Mouse (Mus musculus): ENCODE results near the gene Atp6v0a1. TPM values are rescaled to one million over a fixed set of nuclear protein-coding genes. Genes with fewer than 3 reads are reported as not detected.
A peak's percentile ranks its signal among the peaks of the same experiment; 100 is the strongest.

Atp6v0a1 gene
- polyA plus RNA-seq, 1 experiment from 2014 or later, result 157 TPM

GRCm38 (mm10) chr11:101053974-101054373, 44.7 kb downstream of the Atp6v0a1 start:
- no peaks in the 10 kb centered on the region for H3K27me3 ChIP-seq
- peaks cover 87% of the 10 kb centered on the region for H3K36me3 ChIP-seq
- H3K4me3 ChIP-seq, result no peak overlapping the region
- H3K9me3 ChIP-seq, result no peaks in the 10 kb centered on the region
- 100% methylated on average over 1 of the region's 1 CpGs for WGBS
- ATAC-seq (ENCODE audit: low FRiP score, low read depth), result no peak
- no peak overlapping the region for H3K9ac ChIP-seq
- H3K4me1 ChIP-seq (replicated peaks), result no peaks in the 10 kb centered on the region
- H3K27ac ChIP-seq (replicated peaks), result no peak overlapping the region
- H3K4me2 ChIP-seq, result no peak overlapping the region

- Histone ChIP-seq H3K4me1 (replicated peaks) (no peaks in the 10 kb centered on the region), H3K4me3 (no peak overlapping the region), H3K9me3 (no peaks in the 10 kb centered on the region), H3K36me3 (peaks cover 78% of the 10 kb centered on the region), H3K9ac (no peak overlapping the region), H3K4me2 (no peak overlapping the region), H3K27me3 (no peaks in the 10 kb centered on the region), H3K27ac (replicated peaks) (no peak overlapping the region)
- no peak for ATAC-seq (ENCODE audit: low FRiP score, low read depth)
- 86% methylated on average over 14 of the region's 14 CpGs for WGBS
Observed at GRCm38 (mm10) chr11:101055418-101055817, 46.2 kb downstream of the Atp6v0a1 start.

- Histone ChIP-seq H3K27me3 (no peaks in the 10 kb centered on the region), H3K36me3 (peaks cover 72% of the 10 kb centered on the region), H3K4me2 (no peak overlapping the region), H3K9me3 (no peaks in the 10 kb centered on the region), H3K27ac (replicated peaks) (no peak overlapping the region), H3K9ac (no peak overlapping the region), H3K4me1 (replicated peaks) (no peaks in the 10 kb centered on the region), H3K4me3 (no peak overlapping the region)
- ATAC-seq (ENCODE audit: low FRiP score, low read depth), result no peak
- 56% methylated on average over 8 of the region's 8 CpGs for WGBS
Observed at GRCm38 (mm10) chr11:101056885-101057284, 47.6 kb downstream of the Atp6v0a1 start.

GRCm38 (mm10) chr11:101057860-101058259, 48.6 kb downstream of the Atp6v0a1 start:
- H3K9ac ChIP-seq, result no peak overlapping the region
- ATAC-seq (ENCODE audit: low FRiP score, low read depth), result no peak
- H3K36me3 ChIP-seq, result peaks cover 72% of the 10 kb centered on the region
- no peaks in the 10 kb centered on the region for H3K9me3 ChIP-seq
- no peaks in the 10 kb centered on the region for H3K4me1 ChIP-seq (replicated peaks)
- no peak overlapping the region for H3K4me3 ChIP-seq
- no peak overlapping the region for H3K4me2 ChIP-seq
- 37% methylated on average over 5 of the region's 5 CpGs for WGBS
- H3K27me3 ChIP-seq, result no peaks in the 10 kb centered on the region
- H3K27ac ChIP-seq (replicated peaks), result no peak overlapping the region

- H3K9ac ChIP-seq, result no peak overlapping the region
- H3K27me3 ChIP-seq, result no peaks in the 10 kb centered on the region
- 0 out of 2 replicates have a peak, but pooled peaks cover 1% of the 10 kb centered on the region for H3K4me1 ChIP-seq (replicated peaks)
- WGBS, result 90% methylated on average over 5 of the region's 5 CpGs
- ATAC-seq (ENCODE audit: low FRiP score, low read depth), result no peak
- H3K4me2 ChIP-seq, result no peak overlapping the region
- H3K4me3 ChIP-seq, result no peak overlapping the region
- no peak overlapping the region for H3K27ac ChIP-seq (replicated peaks)
- H3K9me3 ChIP-seq, result no peaks in the 10 kb centered on the region
- H3K36me3 ChIP-seq, result peaks cover 66% of the 10 kb centered on the region
Observed at GRCm38 (mm10) chr11:101058726-101059125, 49.5 kb downstream of the Atp6v0a1 start.

- H3K4me3 ChIP-seq, result no peak overlapping the region
- no peak overlapping the region for H3K27ac ChIP-seq (replicated peaks)
- no peak overlapping the region for H3K4me2 ChIP-seq
- no peak for ATAC-seq (ENCODE audit: low FRiP score, low read depth)
- H3K36me3 ChIP-seq, result peaks cover 60% of the 10 kb centered on the region
- no peaks in the 10 kb centered on the region for H3K27me3 ChIP-seq
- WGBS, result 70% methylated on average over 10 of the region's 10 CpGs
- H3K4me1 ChIP-seq (replicated peaks), result 0 out of 2 replicates have a peak, but pooled peaks cover 3% of the 10 kb centered on the region
- H3K9ac ChIP-seq, result no peak overlapping the region
- H3K9me3 ChIP-seq, result no peaks in the 10 kb centered on the region
Observed at GRCm38 (mm10) chr11:101059473-101059872, 50.2 kb downstream of the Atp6v0a1 start.

GRCm38 (mm10) chr11:101060126-101060525, 50.9 kb downstream of the Atp6v0a1 start:
- Histone ChIP-seq H3K27ac (replicated peaks) (peak overlapping the region; percentile 63; the same call in 1 of the 2 replicates), H3K4me3 (no peak overlapping the region), H3K9me3 (no peaks in the 10 kb centered on the region), H3K27me3 (no peaks in the 10 kb centered on the region), H3K9ac (no peak overlapping the region), H3K4me2 (no peak overlapping the region), H3K4me1 (replicated peaks) (0 out of 2 replicates have a peak, but pooled peaks cover 3% of the 10 kb centered on the region), H3K36me3 (peaks cover 54% of the 10 kb centered on the region)
- 67% methylated on average over 8 of the region's 8 CpGs for WGBS
- no peak for ATAC-seq (ENCODE audit: low FRiP score, low read depth)

GRCm38 (mm10) chr11:101061049-101061448, 51.8 kb downstream of the Atp6v0a1 start:
- H3K9ac ChIP-seq, result no peak overlapping the region
- H3K4me3 ChIP-seq, result no peak overlapping the region
- H3K36me3 ChIP-seq, result peaks cover 44% of the 10 kb centered on the region
- no peaks in the 10 kb centered on the region for H3K9me3 ChIP-seq
- 89% methylated on average over 5 of the region's 5 CpGs for WGBS
- no peak overlapping the region for H3K27ac ChIP-seq (replicated peaks)
- ATAC-seq (ENCODE audit: low FRiP score, low read depth), result no peak
- H3K27me3 ChIP-seq, result no peaks in the 10 kb centered on the region
- H3K4me1 ChIP-seq (replicated peaks), result 0 out of 2 replicates have a peak, but pooled peaks cover 3% of the 10 kb centered on the region
- no peak overlapping the region for H3K4me2 ChIP-seq

- WGBS, result 74% methylated on average over 12 of the region's 12 CpGs
- Histone ChIP-seq H3K4me2 (no peak overlapping the region), H3K27ac (replicated peaks) (peak overlapping the region; percentile 64; the same call in 1 of the 2 replicates), H3K4me3 (no peak overlapping the region), H3K9me3 (no peaks in the 10 kb centered on the region), H3K27me3 (no peaks in the 10 kb centered on the region), H3K36me3 (peaks cover 35% of the 10 kb centered on the region), H3K4me1 (replicated peaks) (peaks cover 11% of the 10 kb centered on the region), H3K9ac (no peak overlapping the region)
- ATAC-seq (ENCODE audit: low FRiP score, low read depth), result no peak
Observed at GRCm38 (mm10) chr11:101062165-101062884, 53.1 kb downstream of the Atp6v0a1 start.

GRCm38 (mm10) chr11:101062971-101063675, 53.9 kb downstream of the Atp6v0a1 start:
- peaks cover 33% of the 10 kb centered on the region for H3K36me3 ChIP-seq
- no peak overlapping the region for H3K4me2 ChIP-seq
- H3K4me3 ChIP-seq, result no peak overlapping the region
- H3K27me3 ChIP-seq, result no peaks in the 10 kb centered on the region
- peak overlapping the region; percentile 64 for H3K27ac ChIP-seq (replicated peaks)
- H3K9ac ChIP-seq, result no peak overlapping the region
- no peak for ATAC-seq (ENCODE audit: low FRiP score, low read depth)
- WGBS, result 76% methylated on average over 14 of the region's 14 CpGs
- H3K9me3 ChIP-seq, result no peaks in the 10 kb centered on the region
- H3K4me1 ChIP-seq (replicated peaks), result peaks cover 12% of the 10 kb centered on the region

GRCm38 (mm10) chr11:101063676-101064327, 54.5 kb downstream of the Atp6v0a1 start:
- Histone ChIP-seq H3K27ac (replicated peaks) (peak overlapping the region; percentile 64), H3K9me3 (no peaks in the 10 kb centered on the region), H3K27me3 (no peaks in the 10 kb centered on the region), H3K4me1 (replicated peaks) (peaks cover 12% of the 10 kb centered on the region), H3K4me2 (no peak overlapping the region), H3K9ac (no peak overlapping the region), H3K36me3 (peaks cover 26% of the 10 kb centered on the region), H3K4me3 (no peak overlapping the region)
- ATAC-seq (ENCODE audit: low FRiP score, low read depth), result no peak; the same call in 1 of the 2 replicates
- 59% methylated on average over 12 of the region's 12 CpGs for WGBS

GRCm38 (mm10) chr11:101064462-101064861, 55.2 kb downstream of the Atp6v0a1 start:
- WGBS, result 85% methylated on average over 4 of the region's 4 CpGs
- Histone ChIP-seq H3K9me3 (no peaks in the 10 kb centered on the region), H3K4me1 (replicated peaks) (peaks cover 16% of the 10 kb centered on the region), H3K27ac (replicated peaks) (peak overlapping the region; percentile 64), H3K4me3 (no peak overlapping the region), H3K4me2 (no peak overlapping the region), H3K36me3 (peaks cover 22% of the 10 kb centered on the region), H3K9ac (no peak overlapping the region), H3K27me3 (no peaks in the 10 kb centered on the region)
- ATAC-seq (ENCODE audit: low FRiP score, low read depth), result no peak

Measured in hindbrain, embryonic 15.5 days (tissue).